Mouse (Mus musculus) frontal cortex, postnatal 25 days (tissue): ENCODE results near the gene Rnd1.
A peak's percentile ranks its signal among the peaks of the same experiment; 100 is the strongest.

Experiments used
- DNase-seq, 2 experiments: peaks; one replicate each; pipeline ENCODE4 v3.0.0; 2022; ENCODE audit warnings: low spot score in 2 of 2

Gene Rnd1

GRCm38 (mm10) chr15:98676940-98677728, at the start of gene Rnd1:
Gene Rnd1, minus strand, starts transcription at chr15:98677461.
- DNase-seq = peak; percentile 71 to 80

GRCm38 (mm10) chr15:98726746-98727145, 49.5 kb upstream of the Rnd1 start:
- no peak for DNase-seq

- DNase-seq = no peak
Observed at GRCm38 (mm10) chr15:98726079-98726478, 48.8 kb upstream of the Rnd1 start.

- DNase-seq = no peak
Observed at GRCm38 (mm10) chr15:98724441-98724840, 47.2 kb upstream of the Rnd1 start.

- no peak for DNase-seq
Observed at GRCm38 (mm10) chr15:98722854-98723253, 45.6 kb upstream of the Rnd1 start.

- no peak for DNase-seq
Observed at GRCm38 (mm10) chr15:98722191-98722590, 44.9 kb upstream of the Rnd1 start.

GRCm38 (mm10) chr15:98717301-98717700, 40.0 kb upstream of the Rnd1 start:
- DNase-seq = no peak

GRCm38 (mm10) chr15:98714230-98714652, 37.0 kb upstream of the Rnd1 start:
- no peak for DNase-seq

- peak; percentile 46 to 57 for DNase-seq
Observed at GRCm38 (mm10) chr15:98710442-98710841, 33.2 kb upstream of the Rnd1 start.

GRCm38 (mm10) chr15:98707766-98708372, 30.6 kb upstream of the Rnd1 start, which contains the start of gene Ccdc65:
Gene Ccdc65, plus strand, starts transcription at chr15:98708207.
- DNase-seq = peak; percentile 84 to 90

GRCm38 (mm10) chr15:98704312-98704711, 27.1 kb upstream of the Rnd1 start:
- DNase-seq = no peak

GRCm38 (mm10) chr15:98699190-98700105, 22.2 kb upstream of the Rnd1 start:
- DNase-seq = peak; percentile 90 to 93

- DNase-seq = no peak
Observed at GRCm38 (mm10) chr15:98696216-98696615, 19.0 kb upstream of the Rnd1 start.

GRCm38 (mm10) chr15:98695726-98696125, 18.5 kb upstream of the Rnd1 start:
- no peak for DNase-seq

- DNase-seq = no peak
Observed at GRCm38 (mm10) chr15:98692171-98692715, 15.0 kb upstream of the Rnd1 start.

- DNase-seq = no peak
Observed at GRCm38 (mm10) chr15:98691486-98692147, 14.4 kb upstream of the Rnd1 start.

- no peak for DNase-seq
Observed at GRCm38 (mm10) chr15:98689682-98690081, 12.4 kb upstream of the Rnd1 start.

GRCm38 (mm10) chr15:98685926-98686325, 8.7 kb upstream of the Rnd1 start:
- DNase-seq = no peak

GRCm38 (mm10) chr15:98683746-98684145, 6.5 kb upstream of the Rnd1 start:
- DNase-seq = no peak

GRCm38 (mm10) chr15:98683177-98683576, 5.9 kb upstream of the Rnd1 start:
- DNase-seq = no peak

- DNase-seq = no peak
Observed at GRCm38 (mm10) chr15:98681633-98682032, 4.4 kb upstream of the Rnd1 start.
